Mouse (Mus musculus): ENCODE results near the gene Itfg1.
A peak's percentile ranks its signal among the peaks of the same experiment; 100 is the strongest.
"Not testable (repeated sequence)": the region's sequence is repeated elsewhere in the genome, so short reads cannot be mapped to it uniquely, and the experiment has no call there.

Gene Itfg1

GRCm38 (mm10) chr8:85840657-85841488 is at the start of gene Itfg1, which contains the start of gene Phkb:
Itfg1 (minus strand) TSS chr8:85840921.
Phkb (plus strand) TSS chr8:85840959.
- DNase-seq (ENCODE audit: low spot score in 2 of 2): peak; percentile 88 to 91

- DNase-seq (ENCODE audit: low spot score in 2 of 2): no peak
Measured at GRCm38 (mm10) chr8:85884811-85885210, 44.1 kb upstream of the Itfg1 start.

GRCm38 (mm10) chr8:85879624-85880023 is 38.9 kb upstream of the Itfg1 start:
- DNase-seq (ENCODE audit: low spot score in 2 of 2): no peak

GRCm38 (mm10) chr8:85877976-85878375 is 37.3 kb upstream of the Itfg1 start:
- DNase-seq (ENCODE audit: low spot score in 2 of 2): no peak

GRCm38 (mm10) chr8:85871660-85872059 is 30.9 kb upstream of the Itfg1 start:
- peak; percentile 49 to 56 for DNase-seq (ENCODE audit: low spot score in 2 of 2)

- DNase-seq (ENCODE audit: low spot score in 2 of 2): no peak
Measured at GRCm38 (mm10) chr8:85862381-85862780, 21.7 kb upstream of the Itfg1 start.

- no peak for DNase-seq (ENCODE audit: low spot score in 2 of 2)
Measured at GRCm38 (mm10) chr8:85860612-85861011, 19.9 kb upstream of the Itfg1 start.

- DNase-seq (ENCODE audit: low spot score in 2 of 2): not testable (repeated sequence)
Measured at GRCm38 (mm10) chr8:85857227-85857896, 16.6 kb upstream of the Itfg1 start.

GRCm38 (mm10) chr8:85854220-85855123 is 13.8 kb upstream of the Itfg1 start:
- no peak for DNase-seq (ENCODE audit: low spot score in 2 of 2)

- DNase-seq (ENCODE audit: low spot score in 2 of 2): no peak
Measured at GRCm38 (mm10) chr8:85845887-85846286, 5.2 kb upstream of the Itfg1 start.

GRCm38 (mm10) chr8:85841489-85841795 is 721 bp upstream of the Itfg1 start:
- DNase-seq (ENCODE audit: low spot score in 2 of 2): peak in 1 of 2 experiments; percentile 2

GRCm38 (mm10) chr8:85839916-85840656 is 635 bp downstream of the Itfg1 start:
- no peak for DNase-seq (ENCODE audit: low spot score in 2 of 2)

- DNase-seq (ENCODE audit: low spot score in 2 of 2): no peak
Measured at GRCm38 (mm10) chr8:85813621-85814020, 27.1 kb downstream of the Itfg1 start.

GRCm38 (mm10) chr8:85801408-85801807 is 39.3 kb downstream of the Itfg1 start:
- no peak for DNase-seq (ENCODE audit: low spot score in 2 of 2)

GRCm38 (mm10) chr8:85800164-85800563 is 40.6 kb downstream of the Itfg1 start:
- DNase-seq (ENCODE audit: low spot score in 2 of 2): no peak

GRCm38 (mm10) chr8:85796392-85796791 is 44.3 kb downstream of the Itfg1 start:
- DNase-seq (ENCODE audit: low spot score in 2 of 2): not testable (repeated sequence)

GRCm38 (mm10) chr8:85788341-85788740 is 52.4 kb downstream of the Itfg1 start:
- DNase-seq (ENCODE audit: low spot score in 2 of 2): no peak

GRCm38 (mm10) chr8:85787909-85788308 is 52.8 kb downstream of the Itfg1 start:
- no peak for DNase-seq (ENCODE audit: low spot score in 2 of 2)

- no peak for DNase-seq (ENCODE audit: low spot score in 2 of 2)
Measured at GRCm38 (mm10) chr8:85785506-85785905, 55.2 kb downstream of the Itfg1 start.

GRCm38 (mm10) chr8:85783871-85784270 is 56.9 kb downstream of the Itfg1 start:
- no peak for DNase-seq (ENCODE audit: low spot score in 2 of 2)

GRCm38 (mm10) chr8:85780091-85780490 is 60.6 kb downstream of the Itfg1 start:
- DNase-seq (ENCODE audit: low spot score in 2 of 2): no peak
